Mouse (Mus musculus) kidney, adult 2 months (tissue): Measurements from ENCODE around the gene Slc25a34. TPM values are rescaled to one million over a fixed set of nuclear protein-coding genes. Genes with fewer than 3 reads are reported as not detected.
A peak's percentile ranks its signal among the peaks of the same experiment; 100 is the strongest.

Experiments used
- DNase-seq: peaks from one replicate; pipeline ENCODE4 v3.0.0; 2021
- H3K27ac ChIP-seq: fragments of 200-500 bp; 2 replicates; pipeline ENCODE4 v1.5.1; 2012; ENCODE audit warnings: low read depth, low read length, control low read depth, inconsistent platforms; ENCODE audit not compliant: insufficient read depth
- H3K27me3 ChIP-seq: fragments of 200-500 bp; replicated peaks from 2 replicates; pipeline ENCODE4 v1.6.1; 2012; ENCODE audit warnings: mild to moderate bottlenecking, moderate library complexity, low read length, inconsistent platforms; ENCODE audit not compliant: control insufficient read depth, insufficient read depth
- H3K36me3 ChIP-seq: fragments of 200-500 bp; 2 replicates; pipeline ENCODE4 v1.6.1; 2012; ENCODE audit warnings: mild to moderate bottlenecking, moderate library complexity, low read length, inconsistent platforms; ENCODE audit not compliant: control insufficient read depth, insufficient read depth
- H3K4me1 ChIP-seq: fragments of 200-500 bp; 2 replicates; pipeline ENCODE4 v1.6.1; 2011; ENCODE audit warnings: low read length; ENCODE audit not compliant: control insufficient read depth, insufficient read depth
- H3K4me3 ChIP-seq: fragments of 200-500 bp; 2 replicates; pipeline ENCODE4 v1.5.1; 2011; ENCODE audit warnings: mild to moderate bottlenecking, low read depth, low read length, control low read depth; ENCODE audit not compliant: insufficient read depth
- CTCF ChIP-seq: fragments of 200-500 bp; conservative IDR thresholded peaks from 2 replicates; pipeline ENCODE4 v1.5.1; 2011; ENCODE audit warnings: low read depth, mild to moderate bottlenecking, control low read depth, low read length, moderate library complexity, mixed read lengths; ENCODE audit not compliant: insufficient read depth, insufficient read length
- POLR2A ChIP-seq: fragments of 200-500 bp; IDR thresholded peaks from one replicate; pipeline ENCODE4 v1.6.1; 2011; ENCODE audit warnings: low read depth, low read length, control low read depth
- WGBS: fragments of 180-500 bp; shearing (Covaris S2); methylation state at CpG from one replicate; pipeline ENCODE4 v1.1.7; 2018; 5-methylcytosine and 5-hydroxymethylcytosine counted together
- polyA plus RNA-seq: library from polyadenylated mRNA; depleted of rRNA; stranded (reverse); fragments of >200 nt; gene quantifications from 2 replicates; pipeline ENCODE4 v1.2.3, GENCODE M21; 2012; rRNA removed

Gene Slc25a34
- 30.1 and 33.8 TPM in 2 replicates for polyA plus RNA-seq

DNA sequence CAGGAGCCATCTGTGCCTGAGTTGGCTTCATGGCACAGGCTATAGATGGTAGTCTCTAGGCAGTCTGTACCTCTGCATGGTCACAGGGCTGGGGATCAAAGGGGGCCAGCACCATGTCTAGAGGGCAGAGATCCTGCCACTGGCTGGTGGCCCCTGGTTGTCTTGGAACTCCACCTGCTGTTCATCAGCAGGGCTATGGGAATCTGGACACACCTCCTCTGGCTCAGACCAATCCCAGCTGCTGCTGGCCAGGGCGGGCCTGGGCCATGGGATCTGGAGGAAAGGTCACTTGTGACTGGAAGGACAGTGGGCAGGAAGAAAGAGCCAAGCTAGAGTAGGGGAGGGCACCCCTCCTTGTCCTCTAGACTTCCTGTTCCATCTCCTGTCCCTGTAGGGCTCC is at the start of gene Slc25a34:
Gene Slc25a34, minus strand, starts transcription at position 156 of the 400 bp plus-strand sequence.
- TF ChIP-seq POLR2A, result peak; percentile 80
- 0 out of 2 replicates have a peak, but pooled peaks have one; percentile 21 for TF ChIP-seq CTCF
- Histone ChIP-seq H3K36me3 (no peaks in the 10 kb centered on the region; the same call in 1 of the 2 replicates), H3K4me3 (peak within 1 kb of the TSS; percentile 59), H3K27ac (peak within 1 kb of the TSS; percentile 82), H3K4me1 (peaks cover 13% of the 10 kb centered on the region), H3K27me3 (no peaks in the 10 kb centered on the region)
- peak; percentile 95 for DNase-seq
- 7% methylated on average over 1 of the region's 1 CpGs for WGBS

DNA sequence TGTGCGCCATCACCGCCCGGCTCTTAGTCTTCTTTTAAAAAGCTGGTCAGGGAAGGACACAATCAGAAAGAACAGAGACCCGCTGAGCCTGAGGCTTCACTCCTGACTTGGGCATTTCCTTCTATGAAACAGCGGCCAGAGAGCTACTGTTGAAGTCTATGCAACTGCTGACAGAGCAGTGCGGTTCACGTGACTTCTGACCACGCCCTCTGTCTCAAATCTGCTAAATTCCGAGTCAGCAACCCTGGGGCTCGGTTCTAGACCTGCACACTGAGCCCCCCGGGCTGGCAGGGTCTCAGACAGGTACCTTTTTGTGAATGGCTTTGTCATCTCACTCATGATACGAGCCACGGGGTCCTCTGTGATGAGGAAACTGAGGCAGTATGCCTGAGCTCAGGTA is 48.7 kb upstream of the Slc25a34 start:
- Histone ChIP-seq H3K36me3 (no peaks in the 10 kb centered on the region), H3K27ac (no peak overlapping the region), H3K4me1 (no peaks in the 10 kb centered on the region), H3K4me3 (no peak overlapping the region), H3K27me3 (no peaks in the 10 kb centered on the region)
- DNase-seq, result peak; percentile 38
- 74% methylated on average over 13 of the region's 13 CpGs for WGBS
- TF ChIP-seq POLR2A, result no peak
- no peak for TF ChIP-seq CTCF

DNA sequence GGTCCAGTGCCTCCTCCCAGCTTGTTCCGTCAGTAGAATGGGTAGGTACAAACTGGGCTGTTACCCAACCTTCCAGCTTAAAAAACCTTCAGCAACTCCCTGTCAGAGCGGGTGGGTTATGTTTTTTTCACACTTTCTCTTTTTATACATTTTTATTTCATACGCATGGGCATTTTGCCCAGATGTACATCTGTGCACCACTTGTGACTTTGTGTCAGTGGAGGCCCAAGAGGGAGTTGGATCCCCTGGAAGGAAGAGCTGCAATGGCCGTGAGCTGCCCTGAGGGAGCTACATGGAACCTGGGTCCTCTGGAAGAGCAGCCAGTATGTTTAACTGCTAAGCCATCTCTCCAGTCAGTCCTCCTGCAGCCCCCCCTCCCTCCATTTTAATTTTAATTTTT is 47.8 kb upstream of the Slc25a34 start:
- H3K27ac ChIP-seq, result no peak overlapping the region
- 85% methylated on average over 4 of the region's 4 CpGs for WGBS

DNA sequence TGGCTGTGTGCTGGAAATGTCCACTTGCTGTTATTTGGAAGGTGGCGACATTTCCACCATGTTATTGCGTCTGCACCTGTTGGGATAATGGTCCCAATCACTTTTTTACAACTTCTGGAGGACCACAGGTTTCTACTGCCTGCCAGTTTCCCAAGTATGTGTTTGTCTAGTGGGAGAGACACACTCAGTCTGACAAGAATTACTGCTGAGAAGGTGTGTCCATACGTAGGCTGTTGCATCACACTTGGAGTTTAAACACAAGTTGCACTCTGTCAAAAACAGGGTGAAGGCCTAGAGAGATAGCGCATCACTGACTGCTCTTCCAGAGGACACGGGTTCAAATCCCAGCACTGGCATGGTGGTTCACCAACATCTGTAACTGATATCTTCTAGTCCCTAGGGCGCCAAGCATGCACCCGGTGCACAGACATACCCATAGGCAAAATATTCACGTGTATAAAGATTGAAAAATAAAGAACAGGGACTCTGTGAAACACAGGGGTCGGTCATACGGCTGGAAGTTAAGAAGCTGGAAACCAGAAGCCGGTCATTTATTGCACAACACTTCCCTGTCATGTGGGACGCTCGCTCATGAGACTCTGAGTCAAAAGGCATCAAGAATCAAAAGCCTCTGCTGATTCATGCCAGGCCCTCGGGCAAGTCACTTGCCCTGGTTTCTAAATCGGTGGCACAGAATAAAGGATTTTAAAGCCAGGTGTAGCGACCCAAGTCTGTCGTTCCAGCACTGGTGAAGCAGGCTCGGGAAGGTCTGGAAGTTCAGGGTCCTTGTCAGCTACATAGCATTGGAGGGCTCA is 46.5 kb upstream of the Slc25a34 start:
- Histone ChIP-seq H3K4me1 (no peaks in the 10 kb centered on the region), H3K27me3 (no peaks in the 10 kb centered on the region), H3K36me3 (no peaks in the 10 kb centered on the region), H3K4me3 (no peak overlapping the region), H3K27ac (no peak overlapping the region)
- 79% methylated on average over 18 of the region's 18 CpGs for WGBS
- DNase-seq, result peak; percentile 40
- TF ChIP-seq POLR2A, result no peak
- no peak for TF ChIP-seq CTCF

More for the DNA sequence above, 47.8 kb upstream of the Slc25a34 start:
- no peaks in the 10 kb centered on the region for H3K4me1 ChIP-seq
- H3K27me3 ChIP-seq, result no peaks in the 10 kb centered on the region
- no peaks in the 10 kb centered on the region for H3K36me3 ChIP-seq
- no peak for TF ChIP-seq POLR2A
- no peak for TF ChIP-seq CTCF
- no peak for DNase-seq
- no peak overlapping the region for H3K4me3 ChIP-seq

DNA sequence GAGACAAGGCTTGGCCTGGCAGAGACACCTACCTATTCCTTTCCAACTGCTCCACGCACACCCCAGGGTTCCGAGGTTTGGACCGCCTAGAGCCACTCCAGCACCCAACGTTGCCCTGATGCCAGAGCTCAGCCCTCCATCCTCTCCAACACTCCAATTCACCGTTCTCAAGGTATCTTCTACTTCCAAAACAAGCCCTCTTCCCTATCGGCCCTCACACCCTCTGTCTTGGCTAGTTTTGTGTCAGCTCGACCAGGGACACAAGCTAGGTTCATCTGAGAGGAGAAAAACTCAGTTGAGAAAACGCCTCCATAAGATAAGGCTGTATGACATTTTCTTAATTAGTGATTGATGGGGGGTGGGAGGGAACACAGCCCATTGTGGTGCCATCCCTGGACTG is 41.2 kb upstream of the Slc25a34 start, which contains the start of gene Plekhm2:
Gene Plekhm2, minus strand, starts transcription at position 101 of the 400 bp plus-strand sequence.
- Histone ChIP-seq H3K36me3 (no peaks in the 10 kb centered on the region), H3K27me3 (no peaks in the 10 kb centered on the region), H3K27ac (peak within 1 kb of the TSS; percentile 53), H3K4me3 (peak within 1 kb of the TSS; percentile 89), H3K4me1 (peaks cover 5% of the 10 kb centered on the region; the same call in 1 of the 2 replicates)
- TF ChIP-seq CTCF, result no peak
- TF ChIP-seq POLR2A, result no peak
- WGBS, result 73% methylated on average over 8 of the region's 8 CpGs
- no peak for DNase-seq

DNA sequence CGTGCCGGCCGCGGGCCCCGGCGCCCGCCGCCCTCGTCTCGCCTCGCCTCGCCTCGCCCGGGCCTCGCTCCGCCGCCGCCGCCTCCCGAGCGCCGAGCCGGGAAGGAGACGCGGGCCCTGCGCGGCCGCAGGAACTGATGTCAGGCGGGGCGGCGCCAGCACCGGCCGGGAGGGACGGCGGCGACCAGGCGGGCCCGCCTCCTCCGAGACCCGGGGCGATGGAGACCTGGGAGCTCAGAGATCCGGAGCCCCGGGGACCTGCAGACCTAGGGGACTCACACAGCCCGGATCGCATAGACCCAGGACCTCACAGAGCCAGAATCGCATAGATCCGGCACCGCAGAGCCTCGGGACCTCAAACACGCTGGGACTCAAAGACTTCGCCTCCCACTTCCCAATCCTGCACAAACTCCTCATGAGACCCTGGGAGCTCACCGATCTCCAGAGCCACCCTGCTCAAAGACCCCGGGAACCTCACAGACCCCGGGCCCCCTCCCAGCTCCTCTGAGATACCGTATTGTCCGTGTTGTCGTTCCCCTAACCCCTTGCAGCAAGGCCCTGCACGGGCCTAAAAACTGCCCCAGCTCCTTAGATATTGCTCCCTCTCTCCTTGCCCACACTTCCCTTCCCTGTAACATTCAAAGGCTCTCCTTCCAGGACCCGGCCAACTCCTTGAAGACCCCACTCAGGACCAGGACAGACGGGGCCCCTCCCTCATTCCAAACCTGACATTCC is 40.6 kb upstream of the Slc25a34 start:
- TF ChIP-seq CTCF (no peak), POLR2A (no peak)
- 2% methylated on average over 60 of the region's 60 CpGs for WGBS
- no peaks in the 10 kb centered on the region for H3K27me3 ChIP-seq

More for the DNA sequence above, 40.6 kb upstream of the Slc25a34 start:
- Histone ChIP-seq H3K27ac (peak overlapping the region; percentile 53), H3K4me3 (peak overlapping the region; percentile 89), H3K36me3 (no peaks in the 10 kb centered on the region), H3K4me1 (peaks cover 5% of the 10 kb centered on the region; the same call in 1 of the 2 replicates)
- DNase-seq, result peak; percentile 80
